8 mouse cellular contexts compared by ENCODE assay signal in genomic region chr17:55878282-55878635, GRCm38 (mm10). TPM values are rescaled to one million over a fixed set of nuclear protein-coding genes. Genes with fewer than 3 reads are reported as not detected.
A peak's percentile ranks its signal among the peaks of the same experiment; 100 is the strongest.
DNase-seq lines count a peak whose midpoint lies in the region; ATAC-seq lines count a peak whose summit lies in the region.
"Not testable (repeated sequence)": the region's sequence is repeated elsewhere in the genome, so short reads cannot be mapped to it uniquely, and the experiment has no call there.

No protein-coding gene starts in this region.

- peak overlapping the region; percentile 74 for H3K27ac ChIP-seq in heart, embryonic 16.5 days (ENCODE audit: low read length)
- peak overlapping the region; percentile 51; the same call in 1 of the 2 replicates for H3K27ac ChIP-seq in kidney, embryonic 14.5 days (ENCODE audit: low read depth, low read length)
- H3K27ac ChIP-seq in liver, embryonic 12.5 days = peak overlapping the region; percentile 75
- peak overlapping the region; percentile 86 for H3K27ac ChIP-seq in midbrain, embryonic 14.5 days (replicated peaks; ENCODE audit: low read depth, low read length)

- not testable (repeated sequence) for H3K36me3 ChIP-seq in erythroblast, embryonic 14.5 days (ENCODE audit: control insufficient read depth); heart, embryonic 16.5 days (ENCODE audit: control insufficient read depth, insufficient read depth); kidney, embryonic 14.5 days (ENCODE audit: control insufficient read depth, insufficient read depth, low read length); liver, embryonic 12.5 days; midbrain, embryonic 14.5 days (ENCODE audit: control insufficient read depth, insufficient read depth, low read length)

- ATAC-seq in heart, embryonic 16.5 days (replicated peaks; ENCODE audit: extremely low read depth, insufficient read depth, low FRiP score) = peak; percentile 8; the same call in 1 of the 2 replicates
- ATAC-seq in kidney, embryonic 14.5 days (ENCODE audit: low FRiP score, low TSS enrichment); liver, embryonic 12.5 days; midbrain, embryonic 14.5 days (ENCODE audit: low FRiP score, low TSS enrichment): not testable (repeated sequence)

- peak; percentile 53 for DNase-seq in 416B (ENCODE audit: low read depth)
- peak; percentile 35 for DNase-seq in brain, adult 2 months (ENCODE audit: low read depth, low spot score)
- not testable (repeated sequence) for DNase-seq in midbrain, embryonic 14.5 days
- peak; percentile 19 for DNase-seq in right cerebral cortex, postnatal 25 days

- H3K9ac ChIP-seq in heart, embryonic 16.5 days (ENCODE audit: low read length) = peak overlapping the region; percentile 68
- H3K9ac ChIP-seq in kidney, embryonic 14.5 days (ENCODE audit: low read depth, low read length) = peak overlapping the region; percentile 60
- H3K9ac ChIP-seq in liver, embryonic 12.5 days = peak overlapping the region; percentile 68
- H3K9ac ChIP-seq in midbrain, embryonic 14.5 days (replicated peaks; ENCODE audit: low read length) = peak overlapping the region; percentile 52

- H3K9me3 ChIP-seq in erythroblast, embryonic 14.5 days (ENCODE audit: control insufficient read depth, low read length); heart, embryonic 16.5 days (replicated peaks; ENCODE audit: control insufficient read depth, low read length); kidney, embryonic 14.5 days (ENCODE audit: control insufficient read depth, low read length); liver, embryonic 12.5 days (replicated peaks); midbrain, embryonic 14.5 days (ENCODE audit: control insufficient read depth, low read length): not testable (repeated sequence)

- 0% methylated on average over 6 of the region's 8 CpGs for WGBS in heart, embryonic 16.5 days
- WGBS in kidney, embryonic 14.5 days = 2% methylated on average over 6 of the region's 8 CpGs
- WGBS in liver, embryonic 12.5 days (ENCODE audit: insufficient replicate concordance) = 2% methylated on average over 7 of the region's 8 CpGs
- under 1% methylated on average over 6 of the region's 8 CpGs for WGBS in midbrain, embryonic 14.5 days

- H3K4me3 ChIP-seq in erythroblast, embryonic 14.5 days (replicated peaks) = peak overlapping the region; percentile 63
- H3K4me3 ChIP-seq in heart, embryonic 16.5 days (ENCODE audit: low read length) = peak overlapping the region; percentile 62
- peak overlapping the region; percentile 41 for H3K4me3 ChIP-seq in kidney, embryonic 14.5 days (ENCODE audit: low read length)
- peak overlapping the region; percentile 62 for H3K4me3 ChIP-seq in liver, embryonic 12.5 days
- H3K4me3 ChIP-seq in midbrain, embryonic 14.5 days (replicated peaks; ENCODE audit: low read depth, low read length) = peak overlapping the region; percentile 45

- H3K4me1 ChIP-seq in erythroblast, embryonic 14.5 days (ENCODE audit: control insufficient read depth) = peaks cover 17% of the 10 kb centered on the region
- H3K4me1 ChIP-seq in heart, embryonic 16.5 days (ENCODE audit: control insufficient read depth, insufficient read depth, low read length); kidney, embryonic 14.5 days (ENCODE audit: control insufficient read depth, insufficient read depth, low read length); midbrain, embryonic 14.5 days (ENCODE audit: control insufficient read depth, insufficient read depth, low read length): not testable (repeated sequence)
- H3K4me1 ChIP-seq in liver, embryonic 12.5 days = peaks cover 17% of the 10 kb centered on the region

- H3K27me3 ChIP-seq in erythroblast, embryonic 14.5 days (ENCODE audit: control insufficient read depth) = peaks cover 10% of the 10 kb centered on the region
- not testable (repeated sequence) for H3K27me3 ChIP-seq in heart, embryonic 16.5 days (ENCODE audit: control insufficient read depth, insufficient read depth, low read length); kidney, embryonic 14.5 days (ENCODE audit: control insufficient read depth, insufficient read depth, low read length); liver, embryonic 12.5 days (replicated peaks); midbrain, embryonic 14.5 days (ENCODE audit: control insufficient read depth, insufficient read depth, low read length)

- H3K4me2 ChIP-seq in heart, embryonic 16.5 days (ENCODE audit: low read depth, low read length) = peak overlapping the region; percentile 74
- peak overlapping the region; percentile 60 for H3K4me2 ChIP-seq in kidney, embryonic 14.5 days (replicated peaks; ENCODE audit: low read depth, low read length)
- H3K4me2 ChIP-seq in liver, embryonic 12.5 days = peak overlapping the region; percentile 70
- H3K4me2 ChIP-seq in midbrain, embryonic 14.5 days (ENCODE audit: low read length) = peak overlapping the region; percentile 71

RNA-seq across cellular contexts. Expression of gene Zfp119a, which starts 0.5 kb away (rescaled TPM):
- polyA plus RNA-seq in erythroblast, embryonic 14.5 days (2012) = not detected in 2 replicates
- polyA plus RNA-seq in heart, embryonic 16.5 days (2015; fragmentation: Nextera tagmentation; extraction: Ambion mirVana) = 6.1 and 7.0 TPM in 2 replicates
- polyA plus RNA-seq in kidney, embryonic 14.5 days (2014; fragmentation: Nextera tagmentation; extraction: Ambion mirVana) = 8.6 and 11.9 TPM in 2 replicates
- 3.0 and 3.3 TPM in 2 replicates for polyA plus RNA-seq in liver, embryonic 12.5 days (2016; fragmentation: Nextera tagmentation; extraction: Ambion mirVana)
- polyA plus RNA-seq in midbrain, embryonic 14.5 days (2014; fragmentation: Nextera tagmentation; extraction: Ambion mirVana) = 14.2 and 15.3 TPM in 2 replicates

RNA-seq across cellular contexts. Expression of gene Zfp959, which starts 13.6 kb away (rescaled TPM):
- polyA plus RNA-seq in erythroblast, embryonic 14.5 days (2012) = 0.06 and 0.10 TPM in 2 replicates
- 9.2 and 10.1 TPM in 2 replicates for polyA plus RNA-seq in heart, embryonic 16.5 days (2015; fragmentation: Nextera tagmentation; extraction: Ambion mirVana)
- 17.9 and 19.4 TPM in 2 replicates for polyA plus RNA-seq in kidney, embryonic 14.5 days (2014; fragmentation: Nextera tagmentation; extraction: Ambion mirVana)
- polyA plus RNA-seq in liver, embryonic 12.5 days (2016; fragmentation: Nextera tagmentation; extraction: Ambion mirVana) = 8.3 and 9.8 TPM in 2 replicates
- polyA plus RNA-seq in midbrain, embryonic 14.5 days (2014; fragmentation: Nextera tagmentation; extraction: Ambion mirVana) = 17.8 and 18.8 TPM in 2 replicates
